Mouse (Mus musculus): Measurements from ENCODE around the gene Fxyd7.

Fxyd7 gene

GRCm38 (mm10) chr7:31051321-31052021 is at the start of gene Fxyd7:
Fxyd7 (minus strand) TSS chr7:31051467.
- DNase-seq (ENCODE audit: low spot score): no peak

GRCm38 (mm10) chr7:31100786-31101185 is 49.5 kb upstream of the Fxyd7 start:
- DNase-seq (ENCODE audit: low spot score): no peak

DNA sequence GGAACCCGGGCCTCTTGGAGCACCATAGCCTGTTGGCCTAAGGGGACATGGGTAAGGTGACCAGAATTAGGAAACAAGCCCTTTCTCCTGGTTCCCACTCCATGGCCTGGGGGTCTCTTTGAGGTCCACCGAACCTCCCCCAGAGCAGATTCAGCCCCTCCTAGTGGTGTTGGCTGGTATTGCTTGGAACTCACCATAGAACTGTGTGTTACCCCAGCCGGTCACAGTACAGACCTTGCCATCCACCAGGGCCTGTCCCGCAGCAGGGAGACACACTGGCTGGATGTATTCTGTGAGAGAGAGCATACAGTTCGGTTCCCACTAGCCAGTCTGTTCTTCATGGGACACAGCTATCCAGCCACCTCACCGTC is 48.3 kb upstream of the Fxyd7 start:
- no peak for DNase-seq (ENCODE audit: low spot score)

- no peak for DNase-seq (ENCODE audit: low spot score)
Observed at GRCm38 (mm10) chr7:31098697-31099611, 47.7 kb upstream of the Fxyd7 start.

DNA sequence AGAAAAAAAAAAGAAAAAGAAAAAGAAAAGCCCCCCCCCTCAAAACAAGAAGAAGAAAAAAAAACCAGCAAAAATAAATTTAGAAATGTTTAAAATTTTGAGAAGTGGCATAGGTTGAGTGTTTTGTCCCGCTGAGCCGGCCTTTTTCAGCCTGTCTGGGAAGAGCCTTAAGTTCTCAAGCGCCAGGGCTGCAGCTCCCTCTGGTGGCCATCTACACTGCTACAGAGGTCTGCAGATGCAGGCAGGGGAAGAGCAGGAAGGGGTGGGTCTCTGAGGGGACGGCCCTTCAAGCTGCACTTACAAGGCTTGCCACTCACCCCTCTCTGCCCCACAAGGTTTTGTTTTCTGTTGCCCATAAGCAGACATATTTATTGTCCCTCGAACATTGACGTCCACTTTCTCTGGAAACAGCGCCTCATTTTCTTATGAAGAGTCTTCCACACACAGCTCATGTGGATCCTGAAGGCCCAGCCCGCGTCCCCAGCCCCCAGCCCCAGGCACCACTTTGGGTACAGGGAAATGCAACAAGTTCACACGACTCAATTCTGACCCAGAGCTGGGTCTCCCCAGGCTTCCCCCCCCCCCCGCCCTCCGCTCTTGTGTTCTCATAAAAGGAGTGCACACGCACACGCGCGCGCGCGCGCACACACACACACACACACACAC is 46.4 kb upstream of the Fxyd7 start:
- DNase-seq (ENCODE audit: low spot score): peak; percentile 84

- DNase-seq (ENCODE audit: low spot score): no peak
Observed at GRCm38 (mm10) chr7:31096892-31097564, 45.8 kb upstream of the Fxyd7 start.

- no peak for DNase-seq (ENCODE audit: low spot score)
Observed at GRCm38 (mm10) chr7:31094774-31095501, 43.7 kb upstream of the Fxyd7 start.

DNA sequence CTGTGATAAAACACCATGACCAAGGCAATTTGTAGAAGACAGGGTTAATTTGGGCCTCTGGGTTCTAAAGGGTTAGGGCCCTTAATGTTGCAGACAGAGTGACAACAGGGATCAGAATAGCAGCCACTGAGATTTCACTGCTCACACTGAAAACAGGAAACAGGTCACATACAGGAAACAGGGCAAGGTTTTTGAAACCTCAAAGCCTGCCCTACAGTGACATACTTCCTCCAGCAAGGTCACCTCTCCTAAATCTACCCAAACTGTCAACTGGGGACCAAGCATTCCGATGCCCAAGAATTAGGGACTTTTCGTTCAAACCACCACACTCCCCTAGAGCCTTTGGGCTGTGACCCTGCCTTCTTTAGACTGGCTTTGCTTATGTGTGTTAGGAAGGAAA is 38.5 kb upstream of the Fxyd7 start:
- DNase-seq (ENCODE audit: low spot score): no peak

GRCm38 (mm10) chr7:31088206-31088605 is 36.9 kb upstream of the Fxyd7 start:
- DNase-seq (ENCODE audit: low spot score): no peak

DNA sequence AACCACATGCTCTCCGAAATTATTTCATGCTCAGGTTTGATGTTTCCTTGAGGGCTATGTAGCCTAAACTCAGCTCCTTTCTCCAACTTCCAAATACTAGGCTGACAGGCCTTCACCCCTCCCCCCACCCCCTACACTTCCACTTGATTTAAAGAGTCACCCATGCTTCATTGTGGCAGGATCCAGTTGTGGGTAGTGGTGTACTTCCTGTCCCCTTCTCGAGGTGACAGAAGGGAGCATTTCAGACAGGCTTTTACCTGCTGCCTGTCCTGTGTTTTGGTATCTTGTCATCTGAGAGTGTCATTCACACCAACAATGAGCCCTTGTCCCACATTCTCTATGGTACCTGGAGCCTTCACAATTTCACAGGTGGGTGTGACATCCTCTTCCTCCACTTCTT is 36.0 kb upstream of the Fxyd7 start:
- no peak for DNase-seq (ENCODE audit: low spot score)

DNA sequence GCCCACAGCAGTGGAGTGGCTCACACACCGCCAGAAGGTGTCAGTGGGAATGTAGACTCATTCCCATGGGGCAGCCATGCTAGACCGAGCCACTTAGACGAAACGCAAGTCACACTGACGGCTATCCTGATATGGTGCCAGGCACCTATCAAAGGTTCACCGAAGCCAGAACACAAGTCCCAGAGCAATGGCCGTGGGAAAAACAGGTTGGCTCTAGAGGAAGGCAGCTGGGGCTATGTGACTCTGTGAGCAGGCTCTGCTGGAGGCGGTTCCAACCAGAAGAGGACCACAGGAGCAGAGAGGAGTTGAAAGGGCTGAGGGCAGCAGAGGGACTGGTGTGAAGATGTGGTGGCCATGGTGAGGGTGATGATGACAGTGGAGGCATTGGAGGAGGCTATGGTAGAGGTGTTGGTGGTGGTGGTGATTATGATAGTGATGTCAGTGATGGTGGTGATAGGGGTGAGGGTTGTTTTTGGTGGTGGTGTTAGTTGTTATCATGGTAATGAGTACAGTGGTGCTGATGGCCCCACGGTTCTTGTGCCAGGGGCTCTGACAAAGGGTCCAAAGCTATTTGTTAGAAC is 35.0 kb upstream of the Fxyd7 start:
- DNase-seq (ENCODE audit: low spot score): no peak

DNA sequence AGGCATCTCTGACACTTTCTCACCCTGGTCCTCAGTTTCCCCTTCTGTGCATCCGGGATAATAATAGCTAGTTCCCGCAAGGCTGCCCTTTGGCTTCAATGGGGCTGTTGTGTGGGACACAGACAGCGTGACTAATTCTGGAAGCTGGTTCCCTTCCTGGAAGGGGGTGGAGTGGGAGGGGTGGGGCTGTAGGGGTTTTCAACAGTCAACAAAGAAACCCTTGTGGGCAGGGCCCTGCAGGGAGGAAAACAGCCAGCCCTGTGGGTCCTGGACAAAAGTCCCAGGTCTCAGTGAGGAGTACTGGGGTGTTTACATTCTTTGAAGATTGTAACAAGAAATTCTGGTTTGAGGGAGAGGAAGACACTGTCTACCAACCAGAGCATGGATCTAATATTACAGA is 33.9 kb upstream of the Fxyd7 start:
- no peak for DNase-seq (ENCODE audit: low spot score)

- no peak for DNase-seq (ENCODE audit: low spot score)
Observed at GRCm38 (mm10) chr7:31084140-31084539, 32.9 kb upstream of the Fxyd7 start.

GRCm38 (mm10) chr7:31082831-31083588 is 31.7 kb upstream of the Fxyd7 start:
- DNase-seq (ENCODE audit: low spot score): no peak

DNA sequence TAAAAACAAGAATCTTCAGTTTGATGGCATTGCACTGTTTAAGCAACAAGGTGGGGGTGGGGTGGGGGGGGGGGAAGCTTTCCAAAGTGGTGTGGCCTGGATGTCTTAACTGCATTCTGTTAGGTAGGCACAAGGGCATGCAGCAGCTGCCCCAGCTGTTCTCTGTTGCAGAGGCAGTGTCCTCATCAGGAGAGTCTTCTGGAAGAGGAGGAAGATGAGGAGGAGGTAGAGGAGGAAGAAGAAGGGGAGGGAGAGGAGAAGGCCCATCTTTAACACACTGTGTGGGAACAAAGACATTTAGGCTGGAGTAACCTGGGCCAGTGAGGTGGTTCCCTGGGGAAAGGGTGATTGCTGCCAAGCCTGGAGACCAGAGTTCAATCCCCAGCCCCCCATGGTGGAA is 30.8 kb upstream of the Fxyd7 start:
- no peak for DNase-seq (ENCODE audit: low spot score)

DNA sequence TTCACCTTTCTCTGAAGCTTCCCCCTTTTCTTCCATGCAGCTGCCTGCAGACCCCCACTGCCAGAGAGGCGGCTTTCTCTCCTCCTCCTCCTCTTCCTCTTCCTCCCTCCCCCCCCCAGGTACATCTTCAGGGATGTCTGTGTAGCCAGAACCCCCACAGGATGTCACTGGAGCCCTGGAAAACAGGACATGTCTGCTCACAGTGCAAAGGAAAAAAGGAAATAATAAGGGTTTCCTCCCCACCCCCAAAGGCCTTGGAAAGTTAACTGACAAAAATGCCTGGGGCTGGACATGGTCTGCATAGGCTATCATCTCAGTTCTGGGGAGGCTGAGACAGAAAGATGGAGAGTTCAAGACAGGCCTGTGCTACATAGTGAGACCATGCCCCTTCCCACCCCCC is 29.8 kb upstream of the Fxyd7 start:
- DNase-seq (ENCODE audit: low spot score): no peak

DNA sequence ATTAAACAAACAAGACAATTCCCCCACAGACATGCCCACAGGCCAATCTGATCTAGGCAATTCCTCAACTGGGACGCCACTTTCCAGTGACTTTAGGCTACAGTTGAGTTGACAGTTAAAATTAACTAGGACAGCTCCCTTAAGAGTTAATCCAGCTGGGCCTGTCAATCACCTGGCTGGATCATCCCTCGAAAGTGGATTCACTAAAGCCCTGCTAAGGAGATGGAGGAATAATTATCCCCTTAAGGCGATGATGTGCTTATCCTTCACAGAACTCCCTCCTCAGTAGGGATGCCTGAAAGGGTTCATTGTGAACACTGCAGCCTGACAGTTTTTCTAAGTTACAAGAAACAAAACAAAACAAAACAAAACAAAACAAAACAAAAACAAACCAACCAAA is 29.3 kb upstream of the Fxyd7 start:
- no peak for DNase-seq (ENCODE audit: low spot score)

DNA sequence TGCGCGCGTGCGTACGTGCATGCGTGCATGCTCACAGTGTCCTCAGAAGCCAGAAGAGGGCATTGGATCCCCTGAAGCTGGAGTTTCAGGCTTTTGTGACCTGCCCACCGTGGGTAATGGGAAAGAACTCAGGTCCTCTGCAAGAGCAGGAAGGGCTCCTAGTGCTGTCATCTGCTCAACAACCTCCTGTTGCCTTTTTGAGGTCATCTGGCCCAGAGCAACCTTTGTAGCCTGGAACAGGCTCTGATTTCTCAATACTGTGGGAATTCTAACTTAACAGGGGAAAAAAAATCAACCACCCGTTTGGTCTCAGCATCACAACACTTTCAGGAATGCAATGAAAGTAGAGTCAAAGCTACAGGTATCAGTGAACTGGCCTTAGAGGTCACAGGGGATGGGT is 28.4 kb upstream of the Fxyd7 start:
- DNase-seq (ENCODE audit: low spot score): no peak

- DNase-seq (ENCODE audit: low spot score): peak; percentile 63
Observed at GRCm38 (mm10) chr7:31077885-31078445, 26.7 kb upstream of the Fxyd7 start.

DNA sequence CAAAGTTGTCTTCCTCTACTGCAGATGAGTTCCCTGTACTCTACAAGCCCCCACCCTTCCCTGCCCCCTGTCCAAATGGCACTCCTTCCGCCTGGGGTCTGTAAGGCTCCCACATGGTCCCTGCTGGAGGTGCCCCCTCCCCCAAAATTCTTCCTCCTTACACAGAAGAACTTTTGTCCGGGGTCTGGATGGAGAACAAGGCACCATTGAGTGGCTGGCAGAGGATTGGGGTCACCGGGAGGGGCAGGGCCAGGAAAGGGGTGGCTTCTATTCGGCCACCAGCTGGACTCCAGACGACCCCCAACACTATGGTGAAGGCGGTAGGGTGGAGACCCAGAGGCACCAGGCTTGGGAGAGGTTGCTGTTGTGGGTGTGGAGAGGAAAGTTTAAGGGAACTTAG is 26.2 kb upstream of the Fxyd7 start:
- no peak for DNase-seq (ENCODE audit: low spot score)
